Mouse (Mus musculus) mature B cell (primary cell): ENCODE results near the gene Serf2.

Experiments
- in situ Hi-C: fragments of 300-500 bp; cut with MboI; formaldehyde crosslinking; loops from 2 replicates; pipeline ENCODE4 v1.14.3; 2019

Serf2 gene

GRCm38 (mm10) chr2:121448739-121449535 is at the start of gene Serf2:
Gene Serf2, plus strand, starts transcription at chr2:121449195.
- in situ Hi-C loops, result no loop called here

GRCm38 (mm10) chr2:121403296-121403695 is 45.7 kb upstream of the Serf2 start:
- in situ Hi-C loops, result no loop called here

GRCm38 (mm10) chr2:121408160-121408559 is 40.8 kb upstream of the Serf2 start:
- in situ Hi-C loops, result no loop called here

GRCm38 (mm10) chr2:121412843-121413386 is 36.1 kb upstream of the Serf2 start:
- in situ Hi-C loops, result no loop called here

GRCm38 (mm10) chr2:121413387-121414042 is 35.5 kb upstream of the Serf2 start, which contains the start of the genes Pdia3 and Catsper2:
Gene Pdia3, plus strand, starts transcription at chr2:121413775.
Gene Catsper2, minus strand, starts transcription at chr2:121413792.
- in situ Hi-C loops, result no loop called here

GRCm38 (mm10) chr2:121414139-121414685 is 34.8 kb upstream of the Serf2 start:
- in situ Hi-C loops, result no loop called here

GRCm38 (mm10) chr2:121415103-121415502 is 33.9 kb upstream of the Serf2 start:
- in situ Hi-C loops, result no loop called here

GRCm38 (mm10) chr2:121415591-121415990 is 33.4 kb upstream of the Serf2 start:
- in situ Hi-C loops, result no loop called here

- in situ Hi-C loops, result no loop called here
These were observed 32.6 kb upstream of the Serf2 start for GRCm38 (mm10) chr2:121416356-121416755.

GRCm38 (mm10) chr2:121418476-121418875 is 30.5 kb upstream of the Serf2 start:
- in situ Hi-C loops, result no loop called here

GRCm38 (mm10) chr2:121423166-121423565 is 25.8 kb upstream of the Serf2 start:
- in situ Hi-C loops, result no loop called here

- in situ Hi-C loops, result no loop called here
These were observed 23.1 kb upstream of the Serf2 start for GRCm38 (mm10) chr2:121425890-121426289.

GRCm38 (mm10) chr2:121434854-121435253 is 14.1 kb upstream of the Serf2 start:
- in situ Hi-C loops, result no loop called here

- in situ Hi-C loops, result no loop called here
These were observed 9.2 kb upstream of the Serf2 start for GRCm38 (mm10) chr2:121439746-121440145.

GRCm38 (mm10) chr2:121440834-121441605 is 8.0 kb upstream of the Serf2 start:
- in situ Hi-C loops, result no loop called here

GRCm38 (mm10) chr2:121441800-121442199 is 7.2 kb upstream of the Serf2 start:
- in situ Hi-C loops, result no loop called here

- in situ Hi-C loops, result no loop called here
These were observed 6.5 kb upstream of the Serf2 start for GRCm38 (mm10) chr2:121442259-121443067.

- in situ Hi-C loops, result no loop called here
These were observed 6.0 kb upstream of the Serf2 start for GRCm38 (mm10) chr2:121443068-121443349.

GRCm38 (mm10) chr2:121444178-121444577 is 4.8 kb upstream of the Serf2 start, which contains the start of gene Ell3:
Gene Ell3, minus strand, starts transcription at chr2:121444278.
- in situ Hi-C loops, result no loop called here

- in situ Hi-C loops, result no loop called here
These were observed 3.9 kb upstream of the Serf2 start for GRCm38 (mm10) chr2:121445117-121445516.

GRCm38 (mm10) chr2:121446506-121446905 is 2.5 kb upstream of the Serf2 start:
- in situ Hi-C loops, result no loop called here
